Mouse (Mus musculus) testis, adult 2 months (tissue): ENCODE results near the gene Chrnb4.

ENCODE experiments used
- CTCF ChIP-seq: fragments of 200-500 bp; IDR thresholded peaks from 2 replicates; pipeline ENCODE4 v1.5.1; 2012; ENCODE audit warnings: low read depth, mild to moderate bottlenecking, inconsistent platforms, low read length, moderate library complexity; ENCODE audit not compliant: control insufficient read depth, insufficient read depth, insufficient replicate concordance
- POLR2A ChIP-seq: fragments of 200-500 bp; IDR thresholded peaks from 2 replicates; pipeline ENCODE4 v1.6.1; 2012; ENCODE audit warnings: low read depth, mild to moderate bottlenecking, inconsistent platforms, low read length, moderate library complexity; ENCODE audit not compliant: control insufficient read depth

DNA sequence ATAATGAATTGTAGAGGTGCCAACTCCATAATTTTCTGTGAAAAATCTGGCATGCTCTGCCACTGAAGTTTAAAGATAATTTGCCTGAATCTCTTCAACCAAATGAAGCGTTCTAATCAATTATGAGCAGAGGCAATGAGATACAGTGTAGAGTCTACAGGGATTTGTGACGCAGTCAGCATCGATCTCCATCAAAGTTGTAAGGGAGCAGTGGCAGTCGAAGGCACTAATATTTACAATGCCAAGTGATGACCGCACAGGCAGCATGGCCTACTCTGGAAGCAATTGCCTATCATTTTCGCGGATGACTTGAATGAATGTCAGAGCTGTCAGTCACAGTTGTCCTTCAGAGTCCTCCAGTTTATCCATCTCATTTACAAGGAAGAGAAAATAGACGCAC lies 67.9 kb downstream of the Chrnb4 start, which contains the start of gene Chrna5:
- no peak for TF ChIP-seq CTCF
- TF ChIP-seq POLR2A: no peak
